Mouse (Mus musculus): ENCODE measurements around the gene Zfp873.
A peak's percentile ranks its signal among the peaks of the same experiment; 100 is the strongest.
"Not testable (repeated sequence)": the region's sequence is repeated elsewhere in the genome, so short reads cannot be mapped to it uniquely, and the experiment has no call there.

The Zfp873 gene

DNA sequence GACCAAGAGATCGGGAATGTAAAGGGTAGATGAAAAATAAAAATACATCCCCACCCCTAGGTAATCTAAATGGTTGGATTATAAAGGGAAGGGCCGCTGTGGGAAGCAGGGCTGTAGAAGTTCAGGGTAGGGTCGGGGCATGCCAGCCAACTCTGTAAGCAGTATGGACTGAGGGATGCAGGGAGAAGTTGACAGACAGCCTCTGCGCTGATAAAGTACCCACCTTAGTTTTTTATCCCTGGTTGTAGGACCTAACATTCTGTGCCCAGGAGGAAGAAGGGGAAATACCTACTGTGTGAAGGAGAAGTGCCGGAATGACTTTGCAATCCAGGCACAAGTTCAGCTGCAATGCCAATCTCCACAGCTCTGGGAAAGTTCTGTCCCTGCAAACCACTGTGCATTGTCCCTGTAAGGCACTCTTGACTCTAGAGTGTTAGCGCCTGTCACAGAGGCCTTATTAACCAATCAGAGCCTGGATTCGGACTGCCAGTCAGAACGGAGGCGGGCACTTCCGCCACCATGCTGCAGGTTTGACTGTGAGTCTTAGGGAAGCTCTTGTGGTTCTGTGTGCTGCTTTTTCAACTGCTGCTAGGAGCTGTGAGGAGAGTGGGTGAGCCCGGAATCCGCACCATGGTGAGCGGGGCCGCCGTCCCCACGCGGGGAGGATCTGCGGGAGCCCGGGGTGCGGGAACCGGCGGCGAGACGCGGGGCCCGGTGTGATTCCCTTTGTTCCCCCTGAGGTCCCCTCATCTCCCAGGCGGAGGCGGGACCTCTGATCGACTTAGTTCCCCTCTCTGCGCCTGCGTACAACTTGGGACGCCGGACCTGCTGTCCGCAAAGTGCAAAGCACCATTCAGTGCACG is at the start of gene Zfp873:
Zfp873 (plus strand) TSS at position 527 of the 863 bp plus-strand sequence.
- peak; percentile 92 for DNase-seq (ENCODE audit: low read depth, low spot score)

DNA sequence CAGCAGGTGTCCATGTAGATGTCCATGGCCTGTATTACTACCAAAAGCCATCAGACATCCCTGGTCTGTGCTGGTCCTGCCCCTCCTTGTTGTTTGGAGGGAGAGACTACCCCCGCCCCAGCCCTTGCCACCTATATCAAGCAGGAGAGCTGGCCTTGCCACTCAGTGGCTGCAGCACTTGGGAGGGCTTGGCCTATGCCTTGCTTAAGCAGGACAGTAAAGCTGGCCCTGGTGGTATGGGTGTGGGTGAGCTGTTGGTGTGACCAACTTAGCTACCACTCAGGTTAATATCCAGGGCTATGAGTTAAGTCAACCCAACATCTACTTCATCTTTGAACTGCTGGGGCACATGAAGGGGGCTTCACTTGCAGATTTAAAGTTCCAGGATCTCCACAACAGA is 44.7 kb upstream of the Zfp873 start:
- DNase-seq (ENCODE audit: low read depth, low spot score) = not testable (repeated sequence)

DNA sequence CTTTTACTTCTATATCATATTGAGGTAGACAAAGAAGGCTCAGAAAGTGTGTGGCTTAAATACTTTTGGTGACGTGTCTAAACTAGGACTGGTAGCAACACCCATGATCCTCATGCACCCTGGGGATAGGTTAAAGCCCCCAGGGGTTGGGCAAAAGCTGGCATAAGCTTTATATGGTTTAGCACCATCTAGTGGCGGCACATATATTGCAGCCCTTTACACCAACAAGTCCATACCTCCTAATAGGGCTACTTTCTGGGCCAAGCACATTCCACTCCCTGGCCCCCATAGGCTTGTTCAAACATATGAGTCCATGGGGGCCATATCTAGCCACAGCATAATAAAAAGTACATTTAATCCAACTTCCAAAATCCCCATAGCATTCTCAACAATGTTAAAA is 43.1 kb upstream of the Zfp873 start:
- peak; percentile 73 for DNase-seq (ENCODE audit: low read depth, low spot score)

DNA sequence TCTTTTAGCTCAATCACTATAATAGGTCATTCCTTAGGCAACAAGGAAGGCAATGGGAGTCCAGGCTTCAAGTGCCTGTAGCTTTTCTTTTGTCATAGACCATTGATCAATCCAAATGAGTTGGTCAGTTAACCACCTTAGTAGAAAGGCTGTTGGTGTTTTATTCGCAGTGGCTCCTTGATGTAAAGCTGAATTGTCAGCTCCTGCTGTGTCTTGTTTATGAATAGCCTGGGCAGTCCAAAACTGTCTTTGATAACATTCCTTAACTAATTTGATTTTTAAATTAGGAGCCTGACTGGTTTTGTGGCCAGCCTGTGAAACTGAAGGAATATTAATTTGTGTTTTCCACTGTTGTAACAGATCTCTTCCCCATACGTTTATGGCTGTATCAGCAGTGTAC is 5.7 kb upstream of the Zfp873 start:
- DNase-seq (ENCODE audit: low read depth, low spot score) = no peak

DNA sequence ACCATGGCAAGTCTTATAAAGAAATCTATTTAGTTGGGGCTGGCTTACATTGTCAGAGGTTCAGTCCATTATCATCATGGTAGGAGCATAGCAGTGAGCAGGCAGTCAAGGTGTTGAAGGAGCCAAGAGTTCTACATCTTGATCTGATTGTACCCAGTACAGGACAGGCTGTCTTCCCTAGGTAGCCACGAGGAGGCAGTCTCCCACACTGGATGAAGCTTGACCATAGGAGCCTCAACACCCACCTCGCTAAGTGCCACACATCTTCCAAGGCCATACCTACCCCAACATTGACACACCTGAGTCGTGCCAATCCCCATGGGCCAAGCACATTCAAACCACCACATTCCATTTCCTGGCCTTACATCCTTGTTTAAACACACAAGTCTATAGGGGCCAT is 1.3 kb upstream of the Zfp873 start:
- no peak for DNase-seq (ENCODE audit: low read depth, low spot score)

DNA sequence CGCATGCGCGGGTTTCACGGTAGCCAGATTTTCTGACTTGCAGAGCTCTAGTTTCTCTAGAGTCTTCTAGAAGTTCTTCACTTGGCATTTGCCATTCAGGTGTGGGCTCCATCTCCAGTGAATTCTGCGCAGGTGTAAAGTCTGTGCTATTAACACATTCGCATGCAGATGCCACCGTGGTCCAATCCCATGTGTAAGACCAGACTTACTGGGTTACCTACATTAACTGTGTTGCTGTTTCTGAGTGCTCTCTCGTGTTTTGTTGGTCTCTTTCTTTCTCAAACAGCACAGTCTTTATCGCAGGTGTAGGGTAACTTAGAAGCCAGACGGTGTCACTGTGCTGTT is 509 bp downstream of the Zfp873 start:
- DNase-seq (ENCODE audit: low read depth, low spot score) = not testable (repeated sequence)

DNA sequence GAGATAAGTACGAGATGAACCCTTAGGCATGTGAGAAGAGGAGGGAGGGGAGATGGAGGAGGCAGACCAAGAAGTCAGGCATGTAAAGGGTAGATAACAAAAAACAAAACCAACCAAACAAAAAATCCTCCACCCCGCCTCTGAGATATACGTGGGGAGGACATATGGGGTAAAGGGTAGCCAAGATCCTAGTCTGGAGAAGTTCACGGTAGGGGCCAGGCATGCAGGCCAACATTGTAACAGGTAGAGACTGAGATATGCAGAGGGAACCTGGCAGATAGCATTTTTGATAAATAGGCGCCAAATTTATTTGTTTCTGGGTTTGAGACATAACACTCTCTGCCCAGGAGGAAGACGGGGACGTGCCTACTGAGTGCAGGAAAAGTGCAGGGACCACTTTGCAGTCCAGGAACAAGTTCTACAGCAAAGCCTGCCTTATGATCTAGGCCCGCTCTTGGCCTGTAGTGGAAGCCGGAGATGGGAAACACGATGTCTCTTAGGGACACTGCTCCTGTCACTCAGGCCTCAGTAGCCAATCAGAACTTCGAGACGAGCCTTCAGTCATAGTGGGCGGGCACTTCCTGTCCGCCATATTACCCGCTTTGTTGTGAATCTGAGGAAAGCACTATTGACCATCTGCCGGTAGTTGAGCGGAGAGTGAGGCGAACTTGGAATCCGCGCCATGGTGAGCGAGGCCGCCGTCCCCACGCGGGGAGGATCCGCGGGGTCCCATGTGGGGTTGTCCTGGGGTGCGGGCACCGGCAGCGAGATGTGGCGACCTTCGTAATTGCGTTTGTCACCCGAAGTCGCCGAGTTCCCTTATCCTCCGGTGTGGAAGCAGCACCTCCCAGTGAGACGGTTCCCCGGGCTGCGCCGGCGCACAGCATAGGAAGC is 35.1 kb downstream of the Zfp873 start, which contains the start of gene BC024063:
BC024063 (plus strand) TSS at position 626 of the 894 bp plus-strand sequence.
- peak; percentile 81 for DNase-seq (ENCODE audit: low read depth, low spot score)

DNA sequence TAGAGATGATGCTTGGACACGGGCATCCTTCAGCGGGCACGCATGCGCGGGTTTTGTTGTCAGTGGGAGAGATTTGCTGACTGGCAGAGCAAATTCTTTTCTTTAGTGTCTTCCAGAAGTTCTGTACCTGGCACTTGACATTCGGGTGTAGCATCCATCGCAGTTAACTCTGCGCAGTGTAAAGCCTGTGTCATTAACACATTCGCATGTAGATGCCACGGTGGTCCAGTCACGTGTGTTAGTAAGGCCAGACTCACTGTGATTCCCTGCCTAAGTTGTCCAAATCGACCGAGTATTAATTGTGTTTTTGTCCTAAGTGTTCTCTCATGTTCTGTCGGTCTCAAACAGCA is 35.7 kb downstream of the Zfp873 start:
- peak; percentile 1 for DNase-seq (ENCODE audit: low read depth, low spot score)
